Mouse (Mus musculus) myocyte (in vitro differentiated cells): ENCODE results near the gene BC117090.

Experiments
- CEBPB ChIP-seq: IDR thresholded peaks from 2 replicates; pipeline ENCODE4 v1.6.1; 2011; ENCODE audit warnings: mild to moderate bottlenecking, moderate library complexity; ENCODE audit not compliant: poor library complexity, insufficient read depth, severe bottlenecking
- E2F4 ChIP-seq: IDR thresholded peaks from one replicate; pipeline ENCODE4 v1.6.1; 2011; ENCODE audit warnings: mild to moderate bottlenecking, control low read depth, moderate library complexity; ENCODE audit not compliant: insufficient read depth
- MAX ChIP-seq: IDR thresholded peaks from one replicate; pipeline ENCODE4 v1.6.1; 2011; ENCODE audit warnings: low read depth, mild to moderate bottlenecking, control low read depth
- MYOG ChIP-seq, 3 experiments: IDR thresholded peaks; one replicate each; pipeline ENCODE4 v1.6.1; 2011; ENCODE audit warnings: control low read depth in 2 of 3, low read depth in 2 of 3, mild to moderate bottlenecking in 2 of 3; ENCODE audit not compliant: insufficient read length in 2 of 3, control insufficient read depth in 1 of 3, insufficient read depth in 1 of 3
- POLR2A ChIP-seq: IDR thresholded peaks from one replicate; pipeline ENCODE4 v1.6.1; 2011; ENCODE audit warnings: low read depth, mild to moderate bottlenecking, control low read depth, moderate library complexity; ENCODE audit not compliant: insufficient read length
- POLR2AphosphoS2 ChIP-seq: IDR thresholded peaks from one replicate; pipeline ENCODE4 v1.6.1; 2011; ENCODE audit warnings: low read depth, control low read depth; ENCODE audit not compliant: insufficient read length
- TCF12 ChIP-seq: IDR thresholded peaks from one replicate; pipeline ENCODE4 v1.6.1; 2011; ENCODE audit warnings: mild to moderate bottlenecking, control low read depth; ENCODE audit not compliant: poor library complexity, insufficient read depth, severe bottlenecking
- USF1 ChIP-seq: IDR thresholded peaks from one replicate; pipeline ENCODE4 v1.6.1; 2011; ENCODE audit warnings: low read depth, mild to moderate bottlenecking, control low read depth, moderate library complexity

- no peak for TF ChIP-seq POLR2A
- no peak for TF ChIP-seq POLR2AphosphoS2
- no peak for TF ChIP-seq USF1
- TF ChIP-seq MAX = no peak
- no peak for TF ChIP-seq MYOG (IDR thresholded peaks at IDR 0.05; ENCODE audit: control insufficient read depth in 1 of 3, insufficient read depth in 1 of 3, insufficient read length in 2 of 3, low read depth in 2 of 3)
- no peak for TF ChIP-seq CEBPB
- no peak for TF ChIP-seq TCF12
- TF ChIP-seq E2F4 = no peak
These were observed 45.0 kb downstream of the BC117090 start for GRCm38 (mm10) chr16:36289140-36289539.
